Mouse (Mus musculus): ENCODE measurements around the gene Sema4d. TPM values are rescaled to one million over a fixed set of nuclear protein-coding genes. Genes with fewer than 3 reads are reported as not detected.

The Sema4d gene
- total and polyA plus RNA-seq, 3 experiments, result 12.8 to 67.1 (median 16.7) TPM

GRCm38 (mm10) chr13:51793948-51794347 lies 401 bp upstream of the Sema4d start:
- no peak for DNase-seq (ENCODE audit: extremely low read depth)

GRCm38 (mm10) chr13:51792729-51793424 lies 670 bp downstream of the Sema4d start:
- in situ Hi-C loops (cut with MboI; ENCODE audit: low pct_ligation_motif_present, low pct_unique_long_range_greater_than_20kb, low sequenced_read_pairs), result no loop called here
- dilution Hi-C loops (cut with MboI; ENCODE audit: extremely low pct_ligation_motif_present, extremely low pct_unique_long_range_greater_than_20kb, low sequenced_read_pairs), result no loop called here
- H3K9me3 ChIP-seq (replicated peaks; ENCODE audit: low read length), result no peaks in the 10 kb centered on the region
- peaks cover 0 to 30% of the 10 kb centered on the region in 2 experiments for H3K36me3 ChIP-seq (replicated peaks in 1 of 2; ENCODE audit: control insufficient read depth in 1 of 2, insufficient read depth in 1 of 2, low read length in 1 of 2)
- H3K27me3 ChIP-seq (replicated peaks), result no peaks in the 10 kb centered on the region
- peaks cover 21 to 67% of the 10 kb centered on the region in 2 experiments for H3K4me1 ChIP-seq (ENCODE audit: control insufficient read depth in 1 of 2, insufficient read depth in 2 of 2)
- TF ChIP-seq GABPA (IDR thresholded peaks at IDR 0.05; ENCODE audit: insufficient replicate concordance, low read depth, low read length), result no peak
- TF ChIP-seq TBP (conservative IDR thresholded peaks at IDR 0.05; ENCODE audit: low read depth, low read length), result no peak
- TF ChIP-seq ZNF384 (IDR thresholded peaks at IDR 0.05; ENCODE audit: low read depth, low read length), result no peak
- TF ChIP-seq MEF2A (IDR thresholded peaks at IDR 0.05; ENCODE audit: borderline replicate concordance, low read depth, low read length), result peak; percentile 43
- no peak for TF ChIP-seq JUN (IDR thresholded peaks at IDR 0.05; ENCODE audit: insufficient read depth, low read depth, low read length)
- peak; percentile 21; the same call in 1 of the 2 replicates for TF ChIP-seq MAX (IDR thresholded peaks at IDR 0.05; ENCODE audit: low read length)
- TF ChIP-seq ZMIZ1 (IDR thresholded peaks at IDR 0.05; ENCODE audit: low read depth, low read length), result no peak
- 0 out of 2 replicates have a peak, but pooled peaks have one; percentile 15 for TF ChIP-seq POLR2A (IDR thresholded peaks at IDR 0.05; ENCODE audit: low read depth, low read length)
- peak; percentile 60; the same call in 1 of the 2 replicates for TF ChIP-seq TCF12 (IDR thresholded peaks at IDR 0.05; ENCODE audit: low read depth, low read length)
- TF ChIP-seq SMC3 (IDR thresholded peaks at IDR 0.05; ENCODE audit: low read depth, low read length), result peak; percentile 11; the same call in 1 of the 2 replicates
- TF ChIP-seq USF1 (IDR thresholded peaks at IDR 0.05; ENCODE audit: low read depth, low read length), result no peak
- TF ChIP-seq MAFK (IDR thresholded peaks at IDR 0.05; ENCODE audit: insufficient replicate concordance, low read length), result no peak
- no peak for TF ChIP-seq NELFE (IDR thresholded peaks at IDR 0.05; ENCODE audit: low read depth, low read length)
- peak; percentile 41; the same call in 1 of the 2 replicates for TF ChIP-seq ELF1 (IDR thresholded peaks at IDR 0.05; ENCODE audit: low read depth, low read length)
- peak; percentile 19; the same call in 1 of the 2 replicates for TF ChIP-seq EP300 (IDR thresholded peaks at IDR 0.05; ENCODE audit: low read length)
- peak; percentile 17; the same call in 1 of the 2 replicates for TF ChIP-seq MXI1 (IDR thresholded peaks at IDR 0.05; ENCODE audit: low read depth, low read length)
- TF ChIP-seq CHD1 (IDR thresholded peaks at IDR 0.05; ENCODE audit: low read depth, low read length), result no peak
- TF ChIP-seq IRF4 (IDR thresholded peaks at IDR 0.05; ENCODE audit: low read depth, low read length), result peak; percentile 12; the same call in 1 of the 2 replicates
- TF ChIP-seq USF2 (conservative IDR thresholded peaks at IDR 0.05; ENCODE audit: low read depth, low read length), result no peak
- peak; percentile 91 for TF ChIP-seq UBTF (IDR thresholded peaks at IDR 0.05; ENCODE audit: low read depth, low read length)
- peak overlapping the region; percentile 2; the same call in 1 of the 2 replicates for H3K27ac ChIP-seq (ENCODE audit: insufficient read depth, low read depth)
- peak; percentile 27 for DNase-seq (ENCODE audit: extremely low read depth)
- H3K9ac ChIP-seq (ENCODE audit: insufficient read depth, low read depth), result peak overlapping the region; percentile 86
- H3K79me2 ChIP-seq (replicated peaks; ENCODE audit: control insufficient read depth, extremely low read depth, insufficient read depth, poor library complexity, severe bottlenecking), result peaks cover 37% of the 10 kb centered on the region
- peak overlapping the region; percentile 92 to 95 (median 93) for H3K4me3 ChIP-seq (replicated peaks in 1 of 3; ENCODE audit: low read depth in 2 of 3, low read length in 2 of 3, poor library complexity in 1 of 3)
- H3K4me2 ChIP-seq (ENCODE audit: insufficient read depth, low read depth, poor library complexity, severe bottlenecking), result peak overlapping the region; percentile 65

More at GRCm38 (mm10) chr13:51793948-51794347, 401 bp upstream of the Sema4d start:
- peaks cover 29 to 73% of the 10 kb centered on the region in 2 experiments for H3K4me1 ChIP-seq (ENCODE audit: control insufficient read depth in 1 of 2, insufficient read depth in 2 of 2)
- H3K9me3 ChIP-seq (replicated peaks; ENCODE audit: low read length), result no peaks in the 10 kb centered on the region
- dilution Hi-C loops (cut with MboI; ENCODE audit: extremely low pct_ligation_motif_present, extremely low pct_unique_long_range_greater_than_20kb, low sequenced_read_pairs) (no loop called here), in situ Hi-C loops (cut with MboI; ENCODE audit: low pct_ligation_motif_present, low pct_unique_long_range_greater_than_20kb, low sequenced_read_pairs) (no loop called here)
- peaks cover 30% of the 10 kb centered on the region for H3K79me2 ChIP-seq (replicated peaks; ENCODE audit: control insufficient read depth, extremely low read depth, insufficient read depth, poor library complexity, severe bottlenecking)
- H3K27me3 ChIP-seq (replicated peaks), result no peaks in the 10 kb centered on the region
- no peak overlapping the region for H3K27ac ChIP-seq (ENCODE audit: insufficient read depth, low read depth)
- H3K4me2 ChIP-seq (ENCODE audit: insufficient read depth, low read depth, poor library complexity, severe bottlenecking), result peak overlapping the region; percentile 65; the same call in 1 of the 2 replicates
- no peak for TF ChIP-seq HCFC1 (IDR thresholded peaks at IDR 0.05; ENCODE audit: low read depth, low read length)
- no peak for TF ChIP-seq MXI1 (IDR thresholded peaks at IDR 0.05; ENCODE audit: low read depth, low read length)
- no peak for TF ChIP-seq CHD1 (IDR thresholded peaks at IDR 0.05; ENCODE audit: low read depth, low read length)
- TF ChIP-seq USF2 (conservative IDR thresholded peaks at IDR 0.05; ENCODE audit: low read depth, low read length), result no peak
- TF ChIP-seq PAX5 (IDR thresholded peaks at IDR 0.05; ENCODE audit: low read length), result no peak
- TF ChIP-seq NRF1 (IDR thresholded peaks at IDR 0.05; ENCODE audit: low read depth, low read length), result no peak
- no peak for TF ChIP-seq ETS1 (conservative IDR thresholded peaks at IDR 0.05; ENCODE audit: low read depth, low read length)
- TF ChIP-seq JUN (IDR thresholded peaks at IDR 0.05; ENCODE audit: insufficient read depth, low read depth, low read length), result no peak
- TF ChIP-seq CHD2 (IDR thresholded peaks at IDR 0.05; ENCODE audit: low read length), result no peak
- TF ChIP-seq RCOR1 (conservative IDR thresholded peaks at IDR 0.05; ENCODE audit: low read depth, low read length), result no peak
- TF ChIP-seq ZKSCAN1 (IDR thresholded peaks at IDR 0.05; ENCODE audit: borderline replicate concordance, low read depth, low read length), result no peak
- no peak for TF ChIP-seq IRF4 (IDR thresholded peaks at IDR 0.05; ENCODE audit: low read depth, low read length)
- TF ChIP-seq ELF1 (IDR thresholded peaks at IDR 0.05; ENCODE audit: low read depth, low read length), result no peak
- no peak for TF ChIP-seq ZNF384 (IDR thresholded peaks at IDR 0.05; ENCODE audit: low read depth, low read length)
- no peak for TF ChIP-seq MAFK (IDR thresholded peaks at IDR 0.05; ENCODE audit: insufficient replicate concordance, low read length)
- no peak for TF ChIP-seq POLR2AphosphoS2 (IDR thresholded peaks at IDR 0.05; ENCODE audit: low read depth, low read length)
- TF ChIP-seq RAD21 (IDR thresholded peaks at IDR 0.05; ENCODE audit: low read depth, low read length), result no peak
- no peak for TF ChIP-seq MYC (IDR thresholded peaks at IDR 0.05; ENCODE audit: low read depth, low read length)
- no peak for TF ChIP-seq ZMIZ1 (IDR thresholded peaks at IDR 0.05; ENCODE audit: low read depth, low read length)
- TF ChIP-seq GABPA (IDR thresholded peaks at IDR 0.05; ENCODE audit: insufficient replicate concordance, low read depth, low read length), result no peak
- peaks cover 0 to 24% of the 10 kb centered on the region in 2 experiments for H3K36me3 ChIP-seq (replicated peaks in 1 of 2; ENCODE audit: control insufficient read depth in 1 of 2, insufficient read depth in 1 of 2, low read length in 1 of 2)
- no peak overlapping the region for H3K9ac ChIP-seq (ENCODE audit: insufficient read depth, low read depth)
- no peak overlapping the region for H3K4me3 ChIP-seq (replicated peaks in 1 of 3; ENCODE audit: low read depth in 2 of 3, low read length in 2 of 3, poor library complexity in 1 of 3)

Measured in CH12.LX (cell line).